Mouse (Mus musculus): ENCODE results near the gene Etfrf1. TPM values are rescaled to one million over a fixed set of nuclear protein-coding genes. Genes with fewer than 3 reads are reported as not detected.

The Etfrf1 gene
- polyA plus RNA-seq (2017; shearing (Covaris generic)): 10 to 100 TPM; 22.6 to 31.5 TPM

GRCm38 (mm10) chr6:145210816-145211338, at the start of gene Etfrf1, which contains the start of gene Casc1:
TSS of gene Etfrf1 (plus strand) at chr6:145211134.
TSS of gene Casc1 (minus strand) at chr6:145211005.

GRCm38 (mm10) chr6:145250185-145250791, 39.4 kb downstream of the Etfrf1 start, which contains the start of gene Kras:
TSS of gene Kras (minus strand) at chr6:145250239.

Other genes starting within 250 kb of the Etfrf1 start
- 1 to 10 TPM; 3.8 to 7.1 TPM for gene Bcat1, start 134.9 kb upstream of the Etfrf1 start, polyA plus RNA-seq (2017; shearing (Covaris generic))
- gene Lrmp, start 95.5 kb upstream of the Etfrf1 start, polyA plus RNA-seq (2017; shearing (Covaris generic)): 100 to 1,000 TPM; 193 to 201 TPM
- under 1 TPM; 0.62 to 0.77 TPM for gene Casc1, start 129 bp upstream of the Etfrf1 start, polyA plus RNA-seq (2017; shearing (Covaris generic))
- gene Kras, start 39.1 kb downstream of the Etfrf1 start, polyA plus RNA-seq (2017; shearing (Covaris generic)): 100 to 1,000 TPM; 141 to 148 TPM

All from activated CD4-positive, CD25-positive, alpha-beta regulatory T cell (primary cell).